Mouse (Mus musculus): ENCODE measurements around the gene Krtap11-1. TPM values are rescaled to one million over a fixed set of nuclear protein-coding genes. Genes with fewer than 3 reads are reported as not detected.

The Krtap11-1 gene
- total RNA-seq (2012; rRNA removed) = not detected in 2 replicates
- polyA plus RNA-seq (2012; ENCODE audit: insufficient read depth in 1 of 2, insufficient read length in 2 of 2, low read depth in 1 of 2, low replicate concordance in 2 of 2, missing spikeins in 1 of 2) = not detected

- no peak within 1 kb of the TSS for H3K9ac ChIP-seq (ENCODE audit: control insufficient read depth, low read depth, low read length, poor library complexity, severe bottlenecking)
- H3K4me3 ChIP-seq (ENCODE audit: control insufficient read depth in 1 of 2, insufficient read depth in 1 of 2, low read depth in 2 of 2, low read length in 2 of 2) = no peak within 1 kb of the TSS
- no peak for TF ChIP-seq MYB (IDR thresholded peaks at IDR 0.05; ENCODE audit: low read depth, low read length)
- no peak for TF ChIP-seq TBP (IDR thresholded peaks at IDR 0.05; ENCODE audit: low read depth, low read length)
- no peak for TF ChIP-seq MEF2A (IDR thresholded peaks at IDR 0.05; ENCODE audit: extremely low read depth, insufficient replicate concordance, low read depth, low read length, poor library complexity, severe bottlenecking)
- no peak for TF ChIP-seq ZC3H11A (IDR thresholded peaks at IDR 0.05; ENCODE audit: low read depth, low read length)
- no peak for TF ChIP-seq GATA1 (IDR thresholded peaks at IDR 0.05; ENCODE audit: low read depth, low read length)
- no peak for TF ChIP-seq RCOR1 (IDR thresholded peaks at IDR 0.05; ENCODE audit: low read depth, low read length)
- TF ChIP-seq USF2 (IDR thresholded peaks at IDR 0.05; ENCODE audit: borderline replicate concordance in 1 of 2, insufficient read depth in 1 of 2, low read depth in 1 of 2, low read length in 2 of 2) = no peak
- no peak for TF ChIP-seq CHD1 (IDR thresholded peaks at IDR 0.05; ENCODE audit: low read depth, low read length)
- TF ChIP-seq ZNF384 (IDR thresholded peaks at IDR 0.05; ENCODE audit: low read depth, low read length) = no peak
- no peak for TF ChIP-seq TAL1 (IDR thresholded peaks at IDR 0.05; ENCODE audit: low read length)
- TF ChIP-seq POLR2AphosphoS5 (IDR thresholded peaks at IDR 0.05; ENCODE audit: borderline replicate concordance, low read depth, low read length) = no peak
- no peak for TF ChIP-seq MAZ (IDR thresholded peaks at IDR 0.05; ENCODE audit: low read depth, low read length)
- no peak for TF ChIP-seq POLR2AphosphoS2 (IDR thresholded peaks at IDR 0.05; ENCODE audit: low read length)
- TF ChIP-seq POLR2A (IDR thresholded peaks at IDR 0.05; ENCODE audit: control insufficient read depth in 1 of 2, insufficient read depth in 1 of 2, low read depth in 1 of 2, low read length in 2 of 2, poor library complexity in 1 of 2) = no peak
- TF ChIP-seq MAX (IDR thresholded peaks at IDR 0.05; ENCODE audit: low read length) = no peak
- no peak for TF ChIP-seq EP300 (IDR thresholded peaks at IDR 0.05; ENCODE audit: low read depth in 1 of 2, low read length in 2 of 2)
- no peak for TF ChIP-seq SIN3A (IDR thresholded peaks at IDR 0.05; ENCODE audit: low read length)
- TF ChIP-seq NELFE (IDR thresholded peaks at IDR 0.05; ENCODE audit: low read depth, low read length) = no peak
- TF ChIP-seq ETS1 (IDR thresholded peaks at IDR 0.05; ENCODE audit: low read depth, low read length) = no peak
These were observed at the start of gene Krtap11-1 for GRCm38 (mm10) chr16:89571083-89571482. Gene Krtap11-1, minus strand, starts transcription at chr16:89571183.

DNA sequence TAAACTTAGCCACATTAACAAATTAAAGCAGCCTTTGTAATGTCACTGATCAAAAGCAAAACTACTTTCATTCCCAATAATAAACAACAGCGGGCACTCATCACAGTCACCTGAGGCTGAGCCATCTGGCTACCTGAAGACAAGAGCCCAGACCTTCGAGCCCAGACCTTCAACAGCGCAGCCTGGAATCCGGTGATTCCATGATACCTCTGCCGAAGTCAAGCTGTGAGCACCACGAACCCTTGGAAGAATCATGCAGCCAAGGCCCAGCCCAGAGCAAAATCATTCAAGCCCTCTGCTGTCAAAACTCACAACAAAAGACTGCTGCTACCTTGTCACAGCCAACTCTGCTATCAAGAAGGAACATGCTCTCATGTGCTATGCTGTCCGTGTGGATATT is 47.2 kb upstream of the Krtap11-1 start:
- Histone ChIP-seq H3K36me3 (ENCODE audit: control insufficient read depth in 1 of 2, insufficient read depth in 2 of 2, low read length in 2 of 2) (no peaks in the 10 kb centered on the region), H3K9ac (ENCODE audit: control insufficient read depth, low read depth, low read length, poor library complexity, severe bottlenecking) (no peak overlapping the region), H3K4me1 (ENCODE audit: control insufficient read depth in 1 of 2, insufficient read depth in 2 of 2, low read length in 2 of 2) (no peaks in the 10 kb centered on the region), H3K27me3 (ENCODE audit: control insufficient read depth in 1 of 2, insufficient read depth in 2 of 2, low read length in 2 of 2) (no peaks in the 10 kb centered on the region), H3K9me3 (replicated peaks; ENCODE audit: insufficient read depth, low read length) (no peaks in the 10 kb centered on the region), H3K4me3 (ENCODE audit: control insufficient read depth in 1 of 2, insufficient read depth in 1 of 2, low read depth in 2 of 2, low read length in 2 of 2) (no peak overlapping the region), H3K27ac (ENCODE audit: control insufficient read depth, low read depth, low read length) (no peak overlapping the region), H3K79me2 (ENCODE audit: control insufficient read depth, insufficient read depth, low read length, poor library complexity) (no peaks in the 10 kb centered on the region)
- no peak for TF ChIP-seq GATA1 (IDR thresholded peaks at IDR 0.05; ENCODE audit: low read depth, low read length)
- TF ChIP-seq TBP (IDR thresholded peaks at IDR 0.05; ENCODE audit: low read depth, low read length) = no peak
- no peak for TF ChIP-seq MEF2A (IDR thresholded peaks at IDR 0.05; ENCODE audit: extremely low read depth, insufficient replicate concordance, low read depth, low read length, poor library complexity, severe bottlenecking)
- TF ChIP-seq EP300 (IDR thresholded peaks at IDR 0.05; ENCODE audit: low read depth in 1 of 2, low read length in 2 of 2) = no peak
- no peak for TF ChIP-seq MAZ (IDR thresholded peaks at IDR 0.05; ENCODE audit: low read depth, low read length)
- TF ChIP-seq JUND (IDR thresholded peaks at IDR 0.05; ENCODE audit: low read depth, low read length) = no peak
- no peak for TF ChIP-seq RAD21 (IDR thresholded peaks at IDR 0.05; ENCODE audit: low read depth, low read length)
- TF ChIP-seq ZNF384 (IDR thresholded peaks at IDR 0.05; ENCODE audit: low read depth, low read length) = no peak
- no peak for TF ChIP-seq POLR2AphosphoS5 (IDR thresholded peaks at IDR 0.05; ENCODE audit: borderline replicate concordance, low read depth, low read length)
- TF ChIP-seq GABPA (IDR thresholded peaks at IDR 0.05; ENCODE audit: low read depth, low read length) = no peak
- TF ChIP-seq ZC3H11A (IDR thresholded peaks at IDR 0.05; ENCODE audit: low read depth, low read length) = no peak
- no peak for TF ChIP-seq SMC3 (IDR thresholded peaks at IDR 0.05; ENCODE audit: low read depth, low read length)
- no peak for TF ChIP-seq ZMIZ1 (IDR thresholded peaks at IDR 0.05; ENCODE audit: low read depth, low read length)
- no peak for TF ChIP-seq ZKSCAN1 (IDR thresholded peaks at IDR 0.05; ENCODE audit: low read depth, low read length)
- DNase-seq (ENCODE audit: low read depth, low spot score) = no peak

More at GRCm38 (mm10) chr16:89571083-89571482, at the start of gene Krtap11-1:
- Histone ChIP-seq H3K27me3 (ENCODE audit: control insufficient read depth in 1 of 2, insufficient read depth in 2 of 2, low read length in 2 of 2) (no peaks in the 10 kb centered on the region), H3K9me3 (replicated peaks; ENCODE audit: insufficient read depth, low read length) (no peaks in the 10 kb centered on the region), H3K27ac (ENCODE audit: control insufficient read depth, low read depth, low read length) (no peak within 1 kb of the TSS), H3K36me3 (ENCODE audit: control insufficient read depth in 1 of 2, insufficient read depth in 2 of 2, low read length in 2 of 2) (no peaks in the 10 kb centered on the region), H3K79me2 (ENCODE audit: control insufficient read depth, insufficient read depth, low read length, poor library complexity) (no peaks in the 10 kb centered on the region), H3K4me1 (ENCODE audit: control insufficient read depth in 1 of 2, insufficient read depth in 2 of 2, low read length in 2 of 2) (no peaks in the 10 kb centered on the region)
- DNase-seq (ENCODE audit: low read depth, low spot score) = no peak

Data from MEL (cell line).